Mouse (Mus musculus) thymus, adult 18-20 months (tissue): ENCODE results near the gene Olfr522.
"Not testable (repeated sequence)": the region's sequence is repeated elsewhere in the genome, so short reads cannot be mapped to it uniquely, and the experiment has no call there.

Source experiments
- DNase-seq, 2 experiments: peaks; one replicate each; pipeline ENCODE4 v3.0.0; 2022; ENCODE audit warnings: mixed read lengths in 2 of 2

Olfr522 gene

DNA sequence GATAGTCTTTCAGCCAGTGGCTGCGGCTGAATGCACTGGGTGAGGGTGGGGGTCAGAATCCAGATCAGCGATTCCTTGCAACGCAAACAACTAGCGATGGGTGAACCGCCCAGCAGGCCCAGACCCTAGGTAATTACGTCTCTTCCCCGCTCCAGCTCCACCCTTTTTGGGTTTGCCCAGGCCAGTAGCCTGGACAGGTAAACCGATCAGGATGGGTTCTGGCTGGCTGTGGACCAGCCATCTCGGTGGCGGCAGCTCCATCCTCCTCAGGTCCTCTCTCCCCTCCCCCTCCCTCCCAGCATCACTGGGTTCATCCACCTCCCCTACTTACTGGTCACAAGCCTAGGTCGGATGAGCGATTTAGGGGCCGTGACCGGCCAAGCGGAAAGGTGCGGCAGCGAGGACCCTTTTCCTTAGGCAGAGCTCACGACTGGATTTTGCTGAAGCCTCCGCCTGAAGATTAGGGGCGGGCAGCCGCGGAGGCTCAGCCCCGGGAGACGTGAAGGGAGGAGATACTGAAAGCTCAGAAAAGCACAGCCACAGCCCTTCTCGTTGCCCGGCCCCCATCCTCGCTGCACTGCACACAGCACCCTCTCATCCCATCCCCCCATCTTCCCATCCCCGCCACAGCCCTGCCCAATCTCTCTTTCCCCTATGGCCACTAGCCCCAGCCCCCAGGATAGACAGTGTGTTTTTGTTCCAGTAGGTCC, 10.2 kb downstream of the Olfr522 start, which contains the start of gene Sprn:
Gene Sprn (minus strand): TSS at position 660 of the 710 bp plus-strand sequence.
- no peak for DNase-seq

- no peak for DNase-seq
These were observed 10.7 kb downstream of the Olfr522 start for GRCm38 (mm10) chr7:140153829-140154217.

DNA sequence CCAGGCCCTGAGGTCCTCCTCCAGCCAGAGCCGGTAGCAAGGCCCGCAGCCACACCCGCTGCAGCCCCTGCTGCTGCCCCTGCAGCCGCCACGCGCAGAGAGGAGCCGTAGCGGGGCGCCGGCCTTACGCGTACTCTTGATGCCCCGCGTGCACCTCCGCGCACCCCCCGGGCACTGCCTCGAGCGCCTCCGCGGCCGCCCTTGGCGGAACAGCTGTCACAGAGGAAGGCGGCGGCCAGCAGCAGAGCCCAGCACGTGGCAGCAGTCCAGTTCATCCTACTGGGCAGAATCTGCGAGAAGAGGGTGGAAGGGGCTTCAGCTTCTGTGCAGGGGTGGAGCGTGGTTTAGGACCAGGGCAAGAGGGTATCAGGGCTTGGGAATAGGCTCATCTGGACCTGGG, 11.2 kb downstream of the Olfr522 start:
- DNase-seq: no peak

DNA sequence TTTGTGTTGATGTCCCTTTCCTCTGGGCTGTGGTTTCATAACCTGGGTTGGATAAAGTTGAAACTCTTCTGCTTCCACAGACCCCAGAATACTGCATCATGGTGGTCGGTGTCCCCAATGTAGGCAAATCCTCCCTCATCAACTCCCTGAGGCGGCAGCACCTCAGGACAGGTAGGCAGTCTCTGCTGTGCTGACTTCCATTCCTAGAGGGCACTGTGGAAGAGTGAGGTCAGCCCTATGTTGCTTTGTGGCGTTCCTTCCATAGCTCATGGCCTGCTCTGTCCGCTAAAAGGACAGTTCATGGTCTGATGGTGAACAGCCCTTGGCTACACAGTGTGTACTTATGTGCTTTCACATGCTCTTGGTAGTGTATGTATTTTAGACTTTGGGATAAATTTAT, 20.0 kb downstream of the Olfr522 start:
- no peak for DNase-seq

GRCm38 (mm10) chr7:140141350-140141749, 23.2 kb downstream of the Olfr522 start:
- peak; percentile 26 to 38 for DNase-seq

DNA sequence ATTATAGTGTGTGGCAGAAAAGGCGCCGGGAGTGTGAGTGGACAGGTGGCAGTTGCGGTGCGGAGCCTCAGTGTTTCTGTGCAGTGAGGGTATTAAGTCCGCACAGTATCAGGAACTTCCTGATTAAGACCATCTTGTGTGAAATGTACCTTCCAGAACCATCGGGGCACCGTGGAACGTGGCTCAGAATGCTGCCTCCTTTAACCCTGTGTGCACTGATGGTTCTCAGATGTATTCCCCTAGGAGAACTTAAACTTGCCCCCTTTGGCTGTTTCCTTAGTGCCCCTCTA, 26.6 kb downstream of the Olfr522 start:
- no peak for DNase-seq

- DNase-seq: peak; percentile 88 to 89
These were observed 27.2 kb downstream of the Olfr522 start, which contains the start of gene Mtg1 for GRCm38 (mm10) chr7:140137135-140138020. TSS of gene Mtg1 (plus strand) at chr7:140137564.

DNA sequence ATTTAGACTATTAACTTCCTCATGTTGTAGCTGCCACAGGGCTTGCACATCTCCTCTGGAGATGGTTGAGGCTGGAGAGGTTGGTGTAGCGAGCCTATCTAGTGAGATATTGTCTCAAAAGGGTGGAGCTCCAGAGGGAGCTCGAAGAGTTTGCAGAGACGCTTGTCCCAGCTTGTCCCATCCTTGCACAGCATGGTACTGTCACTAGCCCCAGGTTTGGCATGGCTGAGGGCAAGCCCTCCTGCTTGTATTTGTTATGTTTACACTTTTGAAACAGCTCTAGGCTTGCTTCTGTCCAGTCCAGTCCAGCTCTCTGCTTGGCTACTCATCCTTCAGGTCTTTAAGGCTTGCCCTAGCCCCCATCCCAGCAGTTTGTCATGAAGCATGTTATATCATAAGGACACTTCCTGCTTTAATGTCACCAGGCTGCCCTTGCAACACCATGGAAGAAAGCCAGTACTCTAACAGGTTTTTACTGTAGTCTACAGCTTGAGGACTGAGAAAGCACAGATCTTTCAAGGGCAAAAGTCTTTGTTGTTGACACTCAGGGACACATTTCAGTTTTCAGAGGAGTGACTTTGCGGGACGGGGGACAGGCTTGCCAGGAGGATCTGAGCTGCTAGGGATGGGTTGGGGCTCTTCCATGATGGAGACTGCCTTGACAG, 29.3 kb downstream of the Olfr522 start:
- DNase-seq: no peak

DNA sequence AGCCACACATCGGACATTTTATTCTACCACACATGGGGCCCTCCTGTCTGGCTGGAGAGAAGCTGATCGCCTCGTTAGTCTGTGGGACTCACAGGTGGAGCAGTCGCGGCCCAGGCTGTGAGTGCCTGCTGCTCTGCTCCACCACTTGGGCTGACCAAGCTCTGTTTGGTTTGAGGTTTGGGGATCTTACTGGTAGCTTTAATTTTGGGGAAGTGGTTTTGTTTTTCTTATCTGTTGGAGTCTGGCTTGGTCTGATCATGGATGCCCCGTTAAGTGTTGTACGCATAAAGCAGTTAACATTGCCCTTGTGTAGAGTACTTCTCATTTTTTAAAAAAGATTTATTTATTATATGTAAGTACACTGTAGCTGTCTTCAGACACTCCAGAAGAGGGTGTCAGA, 30.5 kb downstream of the Olfr522 start:
- not testable (repeated sequence) for DNase-seq

- not testable (repeated sequence) for DNase-seq
These were observed 32.4 kb downstream of the Olfr522 start for GRCm38 (mm10) chr7:140132184-140132583.

GRCm38 (mm10) chr7:140127911-140128310, 36.7 kb downstream of the Olfr522 start:
- no peak for DNase-seq

DNA sequence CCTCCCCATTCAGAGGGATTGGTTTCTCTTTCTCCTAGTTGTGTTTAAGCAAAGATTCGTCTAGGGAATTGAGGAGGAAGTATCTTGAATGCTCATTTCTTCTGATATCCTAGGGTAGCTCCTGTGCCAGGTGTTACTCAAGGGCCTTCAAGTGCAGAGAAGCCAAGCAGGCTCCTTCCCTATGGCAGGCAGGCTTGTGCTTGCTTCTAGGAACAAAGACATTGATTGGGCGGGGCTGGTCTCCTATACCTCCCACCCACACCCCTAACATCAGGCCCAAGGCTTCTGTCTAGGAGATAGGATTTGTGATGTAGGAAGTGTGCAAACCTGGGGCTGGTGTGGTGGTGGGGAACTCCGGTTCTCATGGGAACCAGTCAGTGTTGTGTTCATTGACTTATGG, 37.6 kb downstream of the Olfr522 start:
- DNase-seq: no peak

- peak in 1 of 2 experiments; percentile 13 for DNase-seq
These were observed 38.6 kb downstream of the Olfr522 start for GRCm38 (mm10) chr7:140126022-140126350.

DNA sequence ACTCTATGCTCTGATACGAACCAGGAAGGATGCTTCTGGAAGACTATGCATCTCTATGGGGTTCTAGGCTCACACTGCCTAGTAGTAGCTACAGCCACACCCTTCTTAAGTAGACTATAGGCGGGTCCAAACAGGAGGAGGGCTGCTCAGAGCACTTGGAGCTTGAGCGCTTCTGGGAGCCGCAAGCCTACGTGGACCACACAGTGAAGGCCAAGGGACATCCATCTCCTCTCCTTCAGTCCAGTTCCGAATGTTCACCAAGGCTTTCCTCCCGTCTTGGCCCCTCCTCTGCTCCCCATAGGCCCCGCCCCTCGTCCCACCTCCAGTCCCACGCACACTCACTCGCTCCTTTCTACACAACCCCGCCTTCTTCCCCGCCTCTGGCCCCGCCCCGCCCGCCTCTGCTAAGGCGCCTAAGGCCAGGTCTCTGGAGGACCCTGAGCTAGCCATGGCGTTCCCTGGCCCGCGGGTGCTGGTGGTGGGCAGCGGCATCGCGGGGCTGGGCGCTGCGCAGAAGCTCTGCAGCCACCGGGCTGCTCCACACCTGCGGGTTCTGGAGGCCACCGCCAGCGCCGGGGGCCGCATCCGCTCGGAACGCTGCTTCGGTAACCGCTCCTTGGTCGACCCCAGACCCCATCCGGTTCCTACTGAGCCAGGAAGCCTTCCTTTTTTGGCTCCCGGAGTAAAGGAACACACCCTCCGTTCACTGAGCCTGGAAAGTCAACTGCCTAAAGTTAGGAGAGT, 39.1 kb downstream of the Olfr522 start:
- DNase-seq: peak; percentile 87 to 89

GRCm38 (mm10) chr7:140124382-140124781, 40.2 kb downstream of the Olfr522 start:
- no peak for DNase-seq

- no peak for DNase-seq
These were observed 41.8 kb downstream of the Olfr522 start for GRCm38 (mm10) chr7:140122765-140123164.

GRCm38 (mm10) chr7:140121338-140121910, 43.1 kb downstream of the Olfr522 start:
- DNase-seq: no peak

DNA sequence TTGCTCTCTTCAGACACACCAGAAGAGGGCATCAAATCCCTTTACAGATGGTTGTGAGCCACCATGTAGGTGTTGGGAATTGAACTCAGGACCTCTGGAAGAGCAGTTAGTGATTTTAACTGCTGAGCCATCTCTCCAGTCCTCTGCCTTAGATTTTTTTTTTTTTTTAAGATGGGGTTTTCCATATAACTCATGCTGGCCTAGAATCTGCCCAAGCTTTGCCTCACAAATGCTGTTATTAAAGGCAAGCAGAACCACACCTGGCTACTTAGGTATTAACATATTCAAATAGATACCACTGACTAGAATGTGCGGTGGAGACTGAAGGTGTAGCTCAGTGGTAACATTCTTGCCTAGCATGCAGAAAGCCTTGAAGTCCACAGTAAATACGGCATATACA, 44.1 kb downstream of the Olfr522 start:
- no peak for DNase-seq

DNA sequence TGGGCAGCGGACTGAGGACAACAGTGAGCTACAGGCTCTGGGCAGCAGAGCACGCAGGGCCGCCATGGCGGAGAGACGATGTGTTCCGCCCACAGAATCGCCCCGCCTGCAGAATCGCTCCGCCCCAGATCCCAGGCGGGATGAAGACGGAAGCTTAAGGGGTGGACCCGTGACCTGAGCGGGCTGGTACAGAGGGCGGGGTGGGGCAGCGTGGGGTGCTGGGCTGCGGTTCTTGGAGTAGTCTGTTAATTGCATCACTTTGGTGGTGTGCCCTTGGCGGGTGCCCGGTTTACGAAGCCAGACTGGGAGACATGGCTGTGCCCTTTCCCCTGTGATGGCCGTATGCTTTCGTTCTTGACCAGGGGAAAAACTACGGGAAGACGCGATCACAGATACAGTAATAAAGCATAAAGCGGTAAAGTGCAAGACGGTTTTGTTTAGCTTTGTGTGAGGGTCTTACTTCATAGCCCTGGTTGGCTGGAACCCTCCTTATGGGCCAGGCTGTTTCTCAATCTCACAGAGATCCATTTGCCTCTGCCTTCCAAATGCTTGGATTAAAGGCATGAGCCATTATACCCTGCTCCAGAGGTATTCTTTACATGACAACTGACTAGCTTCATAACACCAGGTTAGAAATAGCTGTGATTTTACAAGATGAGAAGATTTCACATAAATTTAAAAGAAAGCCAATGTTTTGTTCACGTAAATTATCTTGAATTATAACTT, 48.1 kb downstream of the Olfr522 start, which contains the start of gene Echs1:
Gene Echs1 (minus strand): TSS at position 148 of the 726 bp plus-strand sequence.
- DNase-seq: peak; percentile 83 to 87

GRCm38 (mm10) chr7:140115583-140116328, 48.8 kb downstream of the Olfr522 start, which contains the start of gene Paox:
TSS of gene Paox (plus strand) at chr7:140115799.
- peak in 1 of 2 experiments; percentile 15 for DNase-seq

DNA sequence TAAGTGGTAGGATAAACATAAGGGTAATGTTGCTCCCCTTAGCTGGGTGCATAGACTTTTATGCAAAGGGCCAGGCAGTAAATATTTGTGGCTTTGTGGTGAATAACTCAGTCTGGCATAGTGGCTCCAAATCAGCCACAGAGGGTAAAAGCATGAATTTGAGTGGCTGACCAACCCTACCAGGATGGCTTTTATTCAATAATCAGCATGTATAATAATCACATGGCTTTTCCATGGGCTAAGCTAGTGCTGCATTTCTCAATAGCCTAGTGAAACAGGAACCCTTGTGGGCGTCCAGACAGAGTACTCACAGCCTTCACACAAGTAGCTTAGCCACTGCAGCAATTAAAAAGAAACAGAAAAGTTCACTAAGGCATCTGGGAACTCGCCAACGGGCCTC, 52.6 kb downstream of the Olfr522 start:
- DNase-seq: no peak
